Mouse (Mus musculus): ENCODE results near the gene Mrpl27. TPM values are rescaled to one million over a fixed set of nuclear protein-coding genes. Genes with fewer than 3 reads are reported as not detected.

The Mrpl27 gene
- 118 and 140 TPM in 2 replicates for polyA plus RNA-seq (2014; fragmentation: Nextera tagmentation; extraction: Ambion mirVana)

- Histone ChIP-seq H3K9ac (peak within 1 kb of the TSS; percentile 70), H3K4me2 (replicated peaks) (peak within 1 kb of the TSS; percentile 86), H3K27ac (peak within 1 kb of the TSS; percentile 93), H3K27me3 (ENCODE audit: control insufficient read depth, insufficient read depth, low read length) (no peaks in the 10 kb centered on the region), H3K4me3 (replicated peaks; ENCODE audit: low read length) (peak within 1 kb of the TSS; percentile 57), H3K36me3 (replicated peaks; ENCODE audit: control insufficient read depth, insufficient read depth) (peaks cover 23% of the 10 kb centered on the region), H3K9me3 (ENCODE audit: control insufficient read depth, low read length) (no peaks in the 10 kb centered on the region), H3K4me1 (replicated peaks; ENCODE audit: control insufficient read depth, insufficient read depth, low read length) (peaks cover 17% of the 10 kb centered on the region)
- DNase-seq (ENCODE audit: low spot score) (peak; percentile 80), ATAC-seq (ENCODE audit: low FRiP score) (peak; percentile 91)
- under 1% methylated on average over 32 of the region's 32 CpGs for WGBS
Measured at GRCm38 (mm10) chr11:94653663-94654436, at the start of gene Mrpl27, which contains the start of gene Eme1. Gene Mrpl27, plus strand, starts transcription at chr11:94653767. Gene Eme1, minus strand, starts transcription at chr11:94653964.

- Histone ChIP-seq H3K9ac (no peak overlapping the region), H3K4me3 (replicated peaks; ENCODE audit: low read length) (no peak overlapping the region), H3K27me3 (ENCODE audit: control insufficient read depth, insufficient read depth, low read length) (no peaks in the 10 kb centered on the region), H3K36me3 (replicated peaks; ENCODE audit: control insufficient read depth, insufficient read depth) (no peaks in the 10 kb centered on the region), H3K27ac (no peak overlapping the region), H3K9me3 (ENCODE audit: control insufficient read depth, low read length) (no peaks in the 10 kb centered on the region), H3K4me1 (replicated peaks; ENCODE audit: control insufficient read depth, insufficient read depth, low read length) (no peaks in the 10 kb centered on the region), H3K4me2 (replicated peaks) (no peak overlapping the region)
- ATAC-seq (ENCODE audit: low FRiP score) = peak; percentile 64; the same call in 1 of the 2 replicates
- DNase-seq (ENCODE audit: low spot score) = peak; percentile 25
- 69% methylated on average over 4 of the region's 4 CpGs for WGBS
Measured at GRCm38 (mm10) chr11:94610744-94611740, 42.5 kb upstream of the Mrpl27 start.

- Histone ChIP-seq H3K27me3 (ENCODE audit: control insufficient read depth, insufficient read depth, low read length) (no peaks in the 10 kb centered on the region), H3K4me3 (replicated peaks; ENCODE audit: low read length) (no peak overlapping the region), H3K4me2 (replicated peaks) (no peak overlapping the region), H3K4me1 (replicated peaks; ENCODE audit: control insufficient read depth, insufficient read depth, low read length) (no peaks in the 10 kb centered on the region), H3K9ac (no peak overlapping the region), H3K27ac (no peak overlapping the region), H3K36me3 (replicated peaks; ENCODE audit: control insufficient read depth, insufficient read depth) (no peaks in the 10 kb centered on the region), H3K9me3 (ENCODE audit: control insufficient read depth, low read length) (no peaks in the 10 kb centered on the region)
- DNase-seq (ENCODE audit: low spot score) = no peak
- WGBS = 69% methylated on average over 4 of the region's 4 CpGs
- no peak for ATAC-seq (ENCODE audit: low FRiP score)
Measured at GRCm38 (mm10) chr11:94614603-94615002, 39.0 kb upstream of the Mrpl27 start.

GRCm38 (mm10) chr11:94615494-94615893 is 38.1 kb upstream of the Mrpl27 start:
- no peak for ATAC-seq (ENCODE audit: low FRiP score)
- no peaks in the 10 kb centered on the region for H3K36me3 ChIP-seq (replicated peaks; ENCODE audit: control insufficient read depth, insufficient read depth)
- no peak overlapping the region for H3K9ac ChIP-seq
- no peak overlapping the region for H3K27ac ChIP-seq
- no peaks in the 10 kb centered on the region for H3K27me3 ChIP-seq (ENCODE audit: control insufficient read depth, insufficient read depth, low read length)
- 35% methylated on average over 4 of the region's 4 CpGs for WGBS
- H3K4me1 ChIP-seq (replicated peaks; ENCODE audit: control insufficient read depth, insufficient read depth, low read length) = no peaks in the 10 kb centered on the region
- H3K4me3 ChIP-seq (replicated peaks; ENCODE audit: low read length) = no peak overlapping the region
- H3K4me2 ChIP-seq (replicated peaks) = no peak overlapping the region
- DNase-seq (ENCODE audit: low spot score) = no peak
- no peaks in the 10 kb centered on the region for H3K9me3 ChIP-seq (ENCODE audit: control insufficient read depth, low read length)

GRCm38 (mm10) chr11:94617646-94618045 is 35.9 kb upstream of the Mrpl27 start:
- ATAC-seq (ENCODE audit: low FRiP score) = no peak
- H3K9me3 ChIP-seq (ENCODE audit: control insufficient read depth, low read length) = no peaks in the 10 kb centered on the region
- H3K4me3 ChIP-seq (replicated peaks; ENCODE audit: low read length) = no peak overlapping the region
- H3K27me3 ChIP-seq (ENCODE audit: control insufficient read depth, insufficient read depth, low read length) = no peaks in the 10 kb centered on the region
- no peaks in the 10 kb centered on the region for H3K4me1 ChIP-seq (replicated peaks; ENCODE audit: control insufficient read depth, insufficient read depth, low read length)
- H3K9ac ChIP-seq = no peak overlapping the region
- H3K36me3 ChIP-seq (replicated peaks; ENCODE audit: control insufficient read depth, insufficient read depth) = no peaks in the 10 kb centered on the region
- H3K4me2 ChIP-seq (replicated peaks) = no peak overlapping the region
- H3K27ac ChIP-seq = no peak overlapping the region
- no peak for DNase-seq (ENCODE audit: low spot score)
- WGBS = 97% methylated on average over 2 of the region's 2 CpGs

- 51% methylated on average over 6 of the region's 6 CpGs for WGBS
- ATAC-seq (ENCODE audit: low FRiP score) (no peak), DNase-seq (ENCODE audit: low spot score) (no peak)
- Histone ChIP-seq H3K4me2 (replicated peaks) (no peak overlapping the region), H3K27me3 (ENCODE audit: control insufficient read depth, insufficient read depth, low read length) (no peaks in the 10 kb centered on the region), H3K9ac (no peak overlapping the region), H3K36me3 (replicated peaks; ENCODE audit: control insufficient read depth, insufficient read depth) (no peaks in the 10 kb centered on the region), H3K9me3 (ENCODE audit: control insufficient read depth, low read length) (no peaks in the 10 kb centered on the region), H3K4me1 (replicated peaks; ENCODE audit: control insufficient read depth, insufficient read depth, low read length) (no peaks in the 10 kb centered on the region), H3K4me3 (replicated peaks; ENCODE audit: low read length) (no peak overlapping the region), H3K27ac (no peak overlapping the region)
Measured at GRCm38 (mm10) chr11:94620766-94621457, 32.7 kb upstream of the Mrpl27 start.

GRCm38 (mm10) chr11:94621458-94621852 is 32.1 kb upstream of the Mrpl27 start:
- Histone ChIP-seq H3K9me3 (ENCODE audit: control insufficient read depth, low read length) (no peaks in the 10 kb centered on the region), H3K9ac (no peak overlapping the region), H3K36me3 (replicated peaks; ENCODE audit: control insufficient read depth, insufficient read depth) (no peaks in the 10 kb centered on the region), H3K27me3 (ENCODE audit: control insufficient read depth, insufficient read depth, low read length) (no peaks in the 10 kb centered on the region), H3K4me3 (replicated peaks; ENCODE audit: low read length) (no peak overlapping the region), H3K4me2 (replicated peaks) (no peak overlapping the region), H3K4me1 (replicated peaks; ENCODE audit: control insufficient read depth, insufficient read depth, low read length) (no peaks in the 10 kb centered on the region), H3K27ac (no peak overlapping the region)
- DNase-seq (ENCODE audit: low spot score) (no peak), ATAC-seq (ENCODE audit: low FRiP score) (no peak)

- DNase-seq (ENCODE audit: low spot score) = no peak
- Histone ChIP-seq H3K4me1 (replicated peaks; ENCODE audit: control insufficient read depth, insufficient read depth, low read length) (no peaks in the 10 kb centered on the region), H3K27ac (no peak overlapping the region), H3K4me2 (replicated peaks) (no peak overlapping the region), H3K27me3 (ENCODE audit: control insufficient read depth, insufficient read depth, low read length) (no peaks in the 10 kb centered on the region), H3K9me3 (ENCODE audit: control insufficient read depth, low read length) (no peaks in the 10 kb centered on the region), H3K4me3 (replicated peaks; ENCODE audit: low read length) (no peak overlapping the region), H3K9ac (no peak overlapping the region), H3K36me3 (replicated peaks; ENCODE audit: control insufficient read depth, insufficient read depth) (no peaks in the 10 kb centered on the region)
- 77% methylated on average over 2 of the region's 2 CpGs for WGBS
- ATAC-seq (ENCODE audit: low FRiP score) = no peak
Measured at GRCm38 (mm10) chr11:94622162-94622561, 31.4 kb upstream of the Mrpl27 start.

All from hindbrain, embryonic 14.5 days (tissue).